14 mouse cellular contexts compared by ENCODE assay signal in the genomic region with DNA sequence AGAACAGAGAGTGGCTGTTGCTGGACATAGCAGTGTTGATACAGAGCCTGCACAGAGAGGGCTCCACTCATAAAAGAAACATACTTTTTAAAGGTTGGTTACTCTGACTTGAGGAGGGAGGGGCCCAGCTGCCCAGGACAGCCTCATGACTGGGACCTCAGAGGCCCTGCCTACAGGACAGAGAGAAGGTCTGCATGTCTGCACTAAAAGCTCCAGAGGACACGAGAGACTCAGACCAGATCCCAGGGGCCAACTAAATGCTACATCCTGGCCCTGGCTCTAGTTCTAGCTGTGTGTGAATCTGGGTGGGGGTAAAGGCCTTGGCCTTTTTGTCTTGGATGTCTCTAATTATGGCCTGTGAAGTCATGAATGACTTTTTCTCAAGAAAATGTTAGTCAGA.
DNase-seq lines count a peak whose midpoint lies in the region; ATAC-seq and TF ChIP-seq lines count a peak whose summit lies in the region.
"Had no signal": no experiment of that assay in that cellular context is flagged by ENCODE, and none has a peak within 500 bp of the region (broad histone marks: within the 10 kb centered on the region; RNA-seq: fewer than 3 reads in every experiment).

No protein-coding gene starts in this region.

- peaks cover 76 to 97% of the 10 kb centered on the region in 2 experiments for H3K4me1 ChIP-seq in heart, embryonic 14.5 days (ENCODE audit: control insufficient read depth in 2 of 2, insufficient read depth in 2 of 2, low read length in 2 of 2)
- H3K4me1 ChIP-seq in hindbrain, postnatal 0 days (ENCODE audit: insufficient read depth, low read length) = peaks cover 57% of the 10 kb centered on the region

- intact Hi-C loops in heart, postnatal 25 days (cut with DNase I) = no loop called here

- peak; percentile 60 for DNase-seq in adrenal gland, adult 2 months
- DNase-seq in adrenal gland, adult 18-20 months (ENCODE audit: low spot score in 2 of 2) = no peak
- DNase-seq in heart, postnatal 25 days (ENCODE audit: low spot score) = no peak
- DNase-seq in brain, adult 2 months (ENCODE audit: low read depth, low spot score) = peak; percentile 37
- DNase-seq in hindbrain, postnatal 0 days (ENCODE audit: low spot score) = no peak
- DNase-seq in ovary, postnatal 36 days (ENCODE audit: low spot score) = no peak
- no peak for DNase-seq in urinary bladder, adult 18-20 months (ENCODE audit: low spot score in 2 of 2)
- DNase-seq: cerebellum, postnatal 10 days; kidney, postnatal 25 days; lung, adult 2 months; right cerebral cortex, adult 18-20 months had no signal

- H3K4me3 ChIP-seq in heart, embryonic 14.5 days (ENCODE audit: control insufficient read depth in 1 of 2, insufficient read depth in 1 of 2, low read depth in 1 of 2, low read length in 2 of 2) = no peak overlapping the region
- H3K4me3 ChIP-seq in hindbrain, postnatal 0 days (ENCODE audit: low read length) = no peak overlapping the region

- WGBS in heart, embryonic 14.5 days = 25% methylated on average over 1 of the region's 1 CpGs
- 81% methylated on average over 1 of the region's 1 CpGs for WGBS in hindbrain, postnatal 0 days

- peak overlapping the region; percentile 69 to 72 for H3K27ac ChIP-seq in heart, embryonic 14.5 days (replicated peaks in 1 of 2; ENCODE audit: control insufficient read depth in 1 of 2, insufficient read depth in 1 of 2, low read depth in 2 of 2, low read length in 2 of 2)
- H3K27ac ChIP-seq in hindbrain, postnatal 0 days = peak overlapping the region; percentile 20; the same call in 1 of the 2 replicates

- no peak for ATAC-seq in heart, embryonic 14.5 days (ENCODE audit: insufficient number of reproducible peaks, insufficient read depth, low FRiP score, low read depth)
- ATAC-seq in hindbrain, postnatal 0 days = no peak
- ATAC-seq: forebrain, embryonic 16.5 days; inflammation-experienced regulatory T-cells, adult 6 months had no signal

- H3K27me3 ChIP-seq in heart, embryonic 14.5 days (ENCODE audit: control insufficient read depth, insufficient read depth, low read length) = no peaks in the 10 kb centered on the region
- no peaks in the 10 kb centered on the region for H3K27me3 ChIP-seq in hindbrain, postnatal 0 days (ENCODE audit: insufficient read depth, low read length)

- H3K9me3 ChIP-seq in heart, embryonic 14.5 days (ENCODE audit: control insufficient read depth, low read length) = no peaks in the 10 kb centered on the region
- no peaks in the 10 kb centered on the region for H3K9me3 ChIP-seq in hindbrain, postnatal 0 days (ENCODE audit: low read length)

- H3K4me2 ChIP-seq in heart, embryonic 14.5 days (ENCODE audit: low read length) = no peak overlapping the region
- no peak overlapping the region for H3K4me2 ChIP-seq in hindbrain, postnatal 0 days (ENCODE audit: low read depth, low read length)

- H3K9ac ChIP-seq in heart, embryonic 14.5 days (ENCODE audit: low read length) = peak overlapping the region; percentile 45
- H3K9ac ChIP-seq in hindbrain, postnatal 0 days (replicated peaks; ENCODE audit: low read length) = no peak overlapping the region

- peak; percentile 0 for TF ChIP-seq CTCF in hindbrain, postnatal 0 days (IDR thresholded peaks at IDR 0.05; ENCODE audit: low read depth)

- no peaks in the 10 kb centered on the region for H3K36me3 ChIP-seq in heart, embryonic 14.5 days (ENCODE audit: control insufficient read depth, insufficient read depth, low read length)
- no peaks in the 10 kb centered on the region for H3K36me3 ChIP-seq in hindbrain, postnatal 0 days (ENCODE audit: insufficient read depth, low read length)

Comparison
In these comparisons a context has a peak if more than half of its experiments do, and no peak if none do; other contexts are left out.
1. DNase-seq: peak in adrenal gland, adult 2 months (single experiment) and brain, adult 2 months (single experiment); none in adrenal gland, adult 18-20 months (0 of 2), heart, postnatal 25 days (single experiment), hindbrain, postnatal 0 days (single experiment), ovary, postnatal 36 days (single experiment) and urinary bladder, adult 18-20 months (0 of 2).